Mouse (Mus musculus) kidney, embryonic 14.5 days (tissue): ENCODE data around the gene 2810408A11Rik. TPM values are rescaled to one million over a fixed set of nuclear protein-coding genes. Genes with fewer than 3 reads are reported as not detected.
A peak's percentile ranks its signal among the peaks of the same experiment; 100 is the strongest.

Source experiments
- ATAC-seq: fragments of 200-750 bp; cut with Nextera tagmentation; 2 replicates; pipeline ENCODE4 v1.8.0; 2017; ENCODE audit warnings: moderate number of reproducible peaks, mild to moderate bottlenecking, moderate TSS enrichment, moderate library complexity; ENCODE audit not compliant: low FRiP score, low TSS enrichment
- H3K27ac ChIP-seq: fragments of 300-500 bp; sonication (generic); 2 replicates; pipeline ENCODE4 v1.5.1; 2014; ENCODE audit warnings: low read depth, mild to moderate bottlenecking, low read length, moderate library complexity, mixed read lengths
- H3K27me3 ChIP-seq: fragments of 300-500 bp; sonication (generic); 2 replicates; pipeline ENCODE4 v1.6.1; 2014; ENCODE audit warnings: mild to moderate bottlenecking, low read length; ENCODE audit not compliant: control insufficient read depth, insufficient read depth
- H3K36me3 ChIP-seq: fragments of 300-500 bp; sonication (generic); 2 replicates; pipeline ENCODE4 v1.6.1; 2014; ENCODE audit warnings: low read length, mixed read lengths; ENCODE audit not compliant: control insufficient read depth, insufficient read depth
- H3K4me1 ChIP-seq: fragments of 300-500 bp; sonication (generic); 2 replicates; pipeline ENCODE4 v1.6.1; 2014; ENCODE audit warnings: low read length, mixed read lengths; ENCODE audit not compliant: control insufficient read depth, insufficient read depth
- H3K4me2 ChIP-seq: fragments of 300-500 bp; sonication (generic); replicated peaks from 2 replicates; pipeline ENCODE4 v1.6.1; 2014; ENCODE audit warnings: low read depth, mild to moderate bottlenecking, low read length
- H3K4me3 ChIP-seq: fragments of 300-500 bp; sonication (generic); 2 replicates; pipeline ENCODE4 v1.5.1; 2014; ENCODE audit warnings: mild to moderate bottlenecking, low read length
- H3K9ac ChIP-seq: fragments of 300-500 bp; sonication (generic); 2 replicates; pipeline ENCODE4 v1.6.1; 2014; ENCODE audit warnings: low read depth, mild to moderate bottlenecking, low read length, moderate library complexity
- H3K9me3 ChIP-seq: fragments of 300-500 bp; sonication (generic); 2 replicates; pipeline ENCODE4 v1.6.1; 2016; ENCODE audit warnings: low read length; ENCODE audit not compliant: control insufficient read depth
- WGBS: fragments of 180-500 bp; shearing (Covaris S2); extraction: QIAGEN DNeasy Blood & Tissue Kit; methylation state at CpG from one replicate; pipeline ENCODE4 v1.1.7; 2014; 5-methylcytosine and 5-hydroxymethylcytosine counted together
- polyA plus RNA-seq: library from polyadenylated mRNA; unstranded; fragments of >200 nt; fragmentation: Nextera tagmentation; extraction: Ambion mirVana; gene quantifications from 2 replicates; pipeline ENCODE4 v1.2.1, GENCODE M21; 2014

The 2810408A11Rik gene
- polyA plus RNA-seq, 1 experiment from 2014 or later = 15.1 TPM

DNA sequence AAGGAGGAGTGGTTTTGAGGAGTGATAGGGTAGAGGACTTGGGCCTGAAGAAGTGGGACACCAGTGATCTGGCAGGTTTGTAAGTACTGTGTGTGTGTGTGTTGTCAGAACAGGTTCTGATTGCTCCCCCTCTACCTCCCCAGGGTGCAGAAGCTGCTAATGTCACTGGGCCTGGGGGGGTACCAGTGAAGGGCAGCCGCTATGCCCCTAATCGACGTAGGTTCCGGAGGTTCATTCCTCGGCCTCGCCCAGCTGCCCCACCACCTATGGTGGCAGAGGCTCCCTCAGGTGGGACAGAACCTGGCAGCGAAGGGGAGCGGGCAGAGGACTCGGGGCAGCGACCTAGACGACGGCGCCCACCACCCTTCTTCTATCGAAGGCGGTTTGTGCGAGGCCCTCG, 38.9 kb upstream of the 2810408A11Rik start:
- 94% methylated on average over 17 of the region's 17 CpGs for WGBS

DNA sequence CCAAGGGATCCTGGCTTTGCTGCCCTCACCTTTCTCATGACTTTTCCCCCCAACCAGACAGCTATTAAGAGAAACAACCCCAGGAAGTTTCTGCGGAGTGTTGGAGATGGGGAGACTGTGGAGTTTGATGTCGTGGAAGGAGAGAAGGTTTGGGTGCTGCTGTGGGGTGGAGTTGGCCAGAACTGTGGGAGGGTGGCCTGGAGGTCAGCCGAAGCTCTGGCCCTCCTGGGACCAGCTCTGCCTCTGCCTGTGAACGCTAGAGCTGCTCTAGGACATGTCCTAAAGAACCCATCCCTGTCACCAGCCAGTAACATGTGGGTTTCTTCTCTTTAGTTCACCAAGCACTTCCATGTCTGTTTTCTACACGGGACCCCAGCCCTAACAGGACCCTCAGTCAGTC, 38.4 kb upstream of the 2810408A11Rik start:
- Histone ChIP-seq H3K27ac (no peak overlapping the region), H3K9ac (no peak overlapping the region), H3K9me3 (no peaks in the 10 kb centered on the region), H3K4me3 (no peak overlapping the region), H3K4me2 (no peak overlapping the region), H3K27me3 (peaks cover 9% of the 10 kb centered on the region; the same call in 1 of the 2 replicates), H3K4me1 (peaks cover 13% of the 10 kb centered on the region), H3K36me3 (peaks cover 5% of the 10 kb centered on the region; the same call in 1 of the 2 replicates)
- no peak for ATAC-seq
- WGBS = 65% methylated on average over 5 of the region's 5 CpGs

More for the DNA sequence above, 38.9 kb upstream of the 2810408A11Rik start:
- H3K27ac ChIP-seq = no peak overlapping the region
- no peak overlapping the region for H3K4me3 ChIP-seq
- H3K4me2 ChIP-seq = no peak overlapping the region
- H3K4me1 ChIP-seq = peaks cover 8% of the 10 kb centered on the region
- no peaks in the 10 kb centered on the region for H3K9me3 ChIP-seq
- peaks cover 10% of the 10 kb centered on the region for H3K36me3 ChIP-seq
- no peak overlapping the region; the same call in 1 of the 2 replicates for H3K9ac ChIP-seq
- ATAC-seq = no peak
- peaks cover 9% of the 10 kb centered on the region; the same call in 1 of the 2 replicates for H3K27me3 ChIP-seq

DNA sequence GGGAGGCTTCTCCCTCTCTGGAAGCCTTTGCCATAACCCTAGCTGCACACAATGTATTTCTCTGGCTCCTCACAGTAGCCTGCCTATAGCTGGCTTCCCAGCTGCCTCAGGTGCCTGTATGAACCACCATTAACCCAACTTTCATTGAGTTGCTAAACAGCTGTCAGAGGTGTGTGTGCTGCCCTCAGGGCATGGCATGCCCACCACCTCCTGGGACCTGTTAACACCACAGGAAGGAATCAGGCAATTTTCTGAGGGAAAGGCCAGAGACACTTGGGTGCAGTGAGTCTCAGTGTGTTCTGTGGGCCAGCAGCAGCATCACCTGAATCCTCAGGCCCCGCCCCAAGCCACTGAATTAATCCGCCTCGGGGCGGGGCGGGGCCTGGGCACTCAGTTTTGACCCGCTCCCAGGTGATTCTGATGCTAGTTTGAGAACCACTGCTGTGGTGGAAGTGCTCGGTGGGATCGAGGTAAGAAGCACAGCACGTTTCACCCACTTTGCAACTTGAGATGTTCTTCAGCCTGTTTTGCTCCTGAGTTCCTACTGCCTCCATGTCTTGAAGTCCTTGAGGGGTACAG, 37.7 kb upstream of the 2810408A11Rik start:
- H3K27me3 ChIP-seq = peaks cover 9% of the 10 kb centered on the region; the same call in 1 of the 2 replicates
- no peak overlapping the region for H3K9ac ChIP-seq
- no peak for ATAC-seq
- no peak overlapping the region for H3K4me2 ChIP-seq
- no peak overlapping the region for H3K4me3 ChIP-seq
- no peak overlapping the region for H3K27ac ChIP-seq
- H3K36me3 ChIP-seq = peaks cover 4% of the 10 kb centered on the region; the same call in 1 of the 2 replicates
- WGBS = 32% methylated on average over 9 of the region's 9 CpGs
- H3K9me3 ChIP-seq = no peaks in the 10 kb centered on the region
- peaks cover 13% of the 10 kb centered on the region for H3K4me1 ChIP-seq

DNA sequence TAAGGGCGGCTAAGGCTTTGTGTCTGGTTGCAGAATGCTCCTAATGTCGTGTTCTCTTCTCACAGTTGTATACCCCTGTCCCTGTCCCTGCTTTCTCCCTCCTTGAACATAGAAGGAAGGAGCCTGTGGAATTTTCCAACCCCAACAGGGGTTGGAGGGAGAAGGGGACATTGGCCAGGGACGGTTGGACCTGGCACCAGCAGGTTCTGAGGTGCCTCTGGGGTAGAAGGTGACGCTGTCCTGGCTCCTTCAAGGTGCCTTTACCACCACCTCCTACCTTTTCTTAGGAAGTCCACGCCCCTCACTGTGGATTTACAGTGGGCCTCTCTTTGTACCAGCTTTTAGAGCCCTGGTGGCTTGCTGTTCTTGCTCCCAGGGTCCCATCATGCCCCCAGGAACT, 37.0 kb upstream of the 2810408A11Rik start:
- no peak overlapping the region for H3K27ac ChIP-seq
- peaks cover 9% of the 10 kb centered on the region; the same call in 1 of the 2 replicates for H3K27me3 ChIP-seq
- peaks cover under 1% of the 10 kb centered on the region; the same call in 1 of the 2 replicates for H3K36me3 ChIP-seq
- peaks cover 13% of the 10 kb centered on the region for H3K4me1 ChIP-seq
- no peak overlapping the region for H3K4me2 ChIP-seq
- H3K9me3 ChIP-seq = no peaks in the 10 kb centered on the region
- H3K4me3 ChIP-seq = no peak overlapping the region
- no peak overlapping the region for H3K9ac ChIP-seq
- 59% methylated on average over 5 of the region's 5 CpGs for WGBS
- ATAC-seq = no peak

DNA sequence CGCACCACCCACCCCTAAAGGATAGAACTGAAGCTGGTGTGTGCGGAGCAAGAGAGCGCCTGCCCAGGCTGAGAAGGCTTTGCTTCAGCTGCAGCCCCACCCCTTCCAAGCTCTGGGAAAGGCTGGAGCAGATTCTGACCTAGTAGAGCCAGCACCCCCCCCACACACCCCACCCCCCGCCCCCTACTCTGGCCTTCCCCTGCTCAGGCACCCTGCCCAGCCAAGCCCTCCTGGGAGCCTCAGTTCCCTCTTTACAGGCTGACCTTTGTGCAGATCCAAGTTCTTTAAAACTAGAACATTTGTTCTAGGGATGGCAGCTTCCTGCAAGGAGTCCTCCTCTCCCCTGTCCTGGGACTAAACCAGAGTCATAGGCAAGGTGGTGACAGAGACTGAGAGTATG, 36.6 kb upstream of the 2810408A11Rik start:
- Histone ChIP-seq H3K36me3 (no peaks in the 10 kb centered on the region), H3K4me1 (peaks cover 13% of the 10 kb centered on the region), H3K4me3 (no peak overlapping the region), H3K4me2 (0 out of 2 replicates have a peak overlapping the region, but pooled peaks have one; percentile 6), H3K27ac (no peak overlapping the region), H3K9me3 (no peaks in the 10 kb centered on the region), H3K27me3 (peaks cover 9% of the 10 kb centered on the region; the same call in 1 of the 2 replicates), H3K9ac (no peak overlapping the region)
- WGBS = 35% methylated on average over 4 of the region's 4 CpGs
- ATAC-seq = no peak

DNA sequence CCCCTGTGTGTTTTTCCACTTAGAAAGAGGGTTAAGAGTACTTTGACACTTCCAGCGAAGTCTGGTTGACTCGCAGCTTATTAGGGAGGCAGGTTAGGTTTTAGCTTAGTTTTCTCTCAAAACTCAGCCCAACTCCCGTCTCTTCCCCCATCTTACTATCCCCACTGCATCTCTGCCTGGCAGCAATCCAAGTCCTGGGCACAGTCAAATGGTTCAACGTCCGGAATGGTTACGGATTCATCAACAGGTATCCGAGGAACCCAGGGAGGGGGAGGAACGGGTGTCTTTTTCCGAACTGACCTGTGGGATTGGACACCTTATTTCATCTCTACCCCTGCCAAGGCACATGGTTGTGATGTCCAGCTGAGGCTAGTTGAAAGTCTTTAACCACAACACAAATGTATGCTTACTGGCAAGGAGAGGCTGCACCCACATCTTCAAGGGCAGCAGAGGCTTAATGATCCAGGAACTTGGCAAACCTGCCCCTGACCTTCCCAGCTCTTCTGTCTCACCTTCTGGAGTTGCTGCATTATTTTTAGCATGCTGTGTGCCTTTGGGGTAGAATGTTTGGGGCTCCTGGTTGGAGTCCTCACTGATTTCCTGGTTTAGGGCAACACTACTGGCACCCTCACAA, 36.0 kb upstream of the 2810408A11Rik start:
- Histone ChIP-seq H3K9ac (no peak overlapping the region), H3K27me3 (peaks cover 9% of the 10 kb centered on the region; the same call in 1 of the 2 replicates), H3K27ac (no peak overlapping the region), H3K4me1 (peaks cover 13% of the 10 kb centered on the region), H3K36me3 (no peaks in the 10 kb centered on the region), H3K9me3 (no peaks in the 10 kb centered on the region), H3K4me2 (peak overlapping the region; percentile 100), H3K4me3 (peak overlapping the region; percentile 56; the same call in 1 of the 2 replicates)
- ATAC-seq = no peak
- 29% methylated on average over 9 of the region's 9 CpGs for WGBS

DNA sequence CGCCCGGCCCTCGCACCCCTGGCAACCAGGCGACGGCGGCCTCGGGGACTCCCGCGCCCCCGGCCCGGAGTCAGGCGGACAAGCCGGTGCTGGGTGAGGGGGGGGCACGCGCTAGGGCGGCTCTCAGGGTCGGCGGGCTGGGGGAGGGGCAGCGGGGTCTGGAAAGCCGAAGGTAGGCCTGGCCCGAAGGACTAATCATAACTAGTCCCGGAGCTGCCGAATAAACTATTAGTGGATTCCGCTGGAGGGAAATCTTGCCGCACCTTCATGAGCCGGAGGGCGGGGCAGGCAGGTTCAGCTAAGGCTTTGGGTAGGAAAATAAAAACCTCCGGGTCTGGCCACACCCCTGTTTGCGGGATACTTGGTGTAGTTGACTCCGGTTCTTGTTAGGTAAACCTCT, 35.4 kb upstream of the 2810408A11Rik start:
- H3K9me3 ChIP-seq = no peaks in the 10 kb centered on the region
- peak overlapping the region; percentile 56 for H3K4me3 ChIP-seq
- H3K9ac ChIP-seq = peak overlapping the region; percentile 66
- peak; percentile 16; the same call in 1 of the 2 replicates for ATAC-seq
- WGBS = 2% methylated on average over 30 of the region's 30 CpGs
- peak overlapping the region; percentile 100 for H3K4me2 ChIP-seq
- peaks cover 13% of the 10 kb centered on the region for H3K4me1 ChIP-seq
- peaks cover 9% of the 10 kb centered on the region; the same call in 1 of the 2 replicates for H3K27me3 ChIP-seq
- H3K27ac ChIP-seq = peak overlapping the region; percentile 11; the same call in 1 of the 2 replicates
- H3K36me3 ChIP-seq = no peaks in the 10 kb centered on the region

DNA sequence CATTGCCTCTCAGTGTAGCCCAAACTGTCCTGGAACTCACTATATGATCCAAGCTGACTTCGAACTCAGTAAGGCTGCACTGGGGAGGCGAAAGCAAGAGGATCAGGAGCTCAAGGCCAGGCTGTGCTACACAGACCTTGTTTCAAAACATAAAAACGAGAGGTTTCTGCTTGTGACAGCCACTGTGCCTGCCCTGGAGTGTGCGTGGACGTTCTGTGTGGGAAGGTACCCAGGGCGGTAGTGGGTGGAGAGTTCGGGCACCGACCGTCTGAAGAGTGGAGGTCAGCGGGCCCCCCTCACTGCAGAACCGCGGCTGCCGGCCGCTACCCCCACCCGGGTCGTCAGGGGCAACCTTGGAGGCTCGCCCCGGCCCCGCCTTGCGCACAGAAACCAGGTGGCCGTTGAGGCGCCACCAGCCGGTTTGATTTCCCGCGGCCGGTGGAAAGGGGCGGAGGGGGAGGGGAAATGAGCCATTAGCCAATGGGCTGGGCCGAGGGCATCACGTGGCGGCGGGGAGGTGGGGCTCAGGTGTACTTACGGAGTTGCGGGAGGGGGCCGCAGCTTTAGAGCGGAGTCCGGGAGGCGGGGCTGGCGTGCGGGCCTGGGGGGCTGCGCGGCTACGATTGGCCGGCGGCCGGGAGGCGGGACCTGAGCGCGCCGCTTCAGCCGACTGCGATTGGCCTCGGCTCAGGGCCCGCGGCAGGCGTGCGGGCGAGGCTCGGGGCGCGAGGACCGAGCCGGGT, 34.5 kb upstream of the 2810408A11Rik start, which contains the start of gene Ybx2:
Gene Ybx2 (plus strand): TSS at position 660 of the 743 bp plus-strand sequence.
- peak within 1 kb of the TSS; percentile 66 for H3K9ac ChIP-seq
- 3% methylated on average over 58 of the region's 62 CpGs for WGBS
- ATAC-seq = peak; percentile 89
- H3K36me3 ChIP-seq = no peaks in the 10 kb centered on the region
- peaks cover 9% of the 10 kb centered on the region; the same call in 1 of the 2 replicates for H3K27me3 ChIP-seq
- peak within 1 kb of the TSS; percentile 11; the same call in 1 of the 2 replicates for H3K27ac ChIP-seq
- H3K4me3 ChIP-seq = peak within 1 kb of the TSS; percentile 56
- peak within 1 kb of the TSS; percentile 100 for H3K4me2 ChIP-seq
- H3K4me1 ChIP-seq = peaks cover 13% of the 10 kb centered on the region
- no peaks in the 10 kb centered on the region for H3K9me3 ChIP-seq
